Comparison of ENCODE assay signal across 24 mouse cellular contexts in the genomic region with DNA sequence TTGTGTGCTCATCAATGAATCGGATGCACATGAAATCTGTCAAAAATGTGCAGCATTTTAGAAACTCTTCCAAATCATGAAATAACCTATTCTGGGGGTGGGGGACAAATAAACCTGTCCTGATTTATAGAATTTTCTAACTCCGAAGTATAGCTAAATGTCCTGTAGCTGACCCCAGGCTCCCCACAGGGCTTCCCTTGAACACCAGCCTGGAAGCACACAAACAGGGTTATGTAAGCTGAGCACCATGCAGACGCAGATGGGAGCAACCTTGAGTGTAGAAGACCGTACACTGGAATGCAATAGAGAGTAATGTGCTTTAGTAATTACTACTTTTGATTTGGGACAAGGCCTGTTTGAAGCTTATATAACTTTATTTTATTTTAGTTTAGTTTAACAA.
DNase-seq lines count a peak whose midpoint lies in the region; ATAC-seq and TF ChIP-seq lines count a peak whose summit lies in the region.
"Had no signal": no experiment of that assay in that cellular context is flagged by ENCODE, and none has a peak within 500 bp of the region (broad histone marks: within the 10 kb centered on the region; RNA-seq: fewer than 3 reads in every experiment).

No protein-coding gene starts in this region.

- no peak for ATAC-seq in midbrain, embryonic 16.5 days
- ATAC-seq in monocyte, adult 5-6 weeks (replicated peaks; ENCODE audit: insufficient number of reproducible peaks, low FRiP score, low TSS enrichment, poor library complexity, severe bottlenecking): no peak

- H3K9me3 ChIP-seq in midbrain, embryonic 10.5 days (replicated peaks): no peaks in the 10 kb centered on the region; the same call in 1 of the 2 replicates
- no peaks in the 10 kb centered on the region for H3K9me3 ChIP-seq in midbrain, embryonic 16.5 days (replicated peaks; ENCODE audit: control insufficient read depth, low read length, poor library complexity, severe bottlenecking)
- H3K9me3 ChIP-seq: embryonic facial prominence, embryonic 12.5 days; G1E; heart, embryonic 15.5 days; hindbrain, embryonic 13.5 days had no signal

- no peak for TF ChIP-seq CTCF in layer of hippocampus, adult 2 months (conservative IDR thresholded peaks at IDR 0.05)

- peak overlapping the region; percentile 83 for H3K27ac ChIP-seq in layer of hippocampus, adult 2 months
- H3K27ac ChIP-seq in midbrain, embryonic 10.5 days (replicated peaks): 0 out of 2 replicates have a peak overlapping the region, but pooled peaks have one; percentile 28
- H3K27ac ChIP-seq in midbrain, embryonic 16.5 days (ENCODE audit: low read length): no peak overlapping the region
- H3K27ac ChIP-seq: heart, embryonic 15.5 days; liver, embryonic 14.5 days had no signal

- no peak overlapping the region for H3K4me3 ChIP-seq in layer of hippocampus, adult 2 months
- no peak overlapping the region for H3K4me3 ChIP-seq in midbrain, embryonic 10.5 days
- no peak overlapping the region for H3K4me3 ChIP-seq in midbrain, embryonic 16.5 days (ENCODE audit: low read depth, low read length)
- H3K4me3 ChIP-seq: embryonic facial prominence, embryonic 12.5 days; heart, embryonic 15.5 days; hindbrain, embryonic 13.5 days had no signal

- no peak overlapping the region for H3K9ac ChIP-seq in midbrain, embryonic 16.5 days (ENCODE audit: low read depth, low read length)
- H3K9ac ChIP-seq: embryonic facial prominence, embryonic 12.5 days; forebrain, postnatal 0 days; heart, embryonic 15.5 days; hindbrain, embryonic 13.5 days; liver, embryonic 14.5 days had no signal

- no peaks in the 10 kb centered on the region for H3K36me3 ChIP-seq in midbrain, embryonic 10.5 days
- H3K36me3 ChIP-seq in midbrain, embryonic 16.5 days (ENCODE audit: control insufficient read depth, insufficient read depth, low read length): no peaks in the 10 kb centered on the region
- H3K36me3 ChIP-seq: embryonic facial prominence, embryonic 12.5 days; G1E; heart, embryonic 15.5 days; hindbrain, embryonic 13.5 days had no signal

- WGBS in midbrain, embryonic 10.5 days: 61% methylated on average over 4 of the region's 4 CpGs
- WGBS in midbrain, embryonic 16.5 days: 51% methylated on average over 4 of the region's 4 CpGs

- peaks cover 26% of the 10 kb centered on the region for H3K4me1 ChIP-seq in midbrain, embryonic 10.5 days
- H3K4me1 ChIP-seq in midbrain, embryonic 16.5 days (ENCODE audit: control insufficient read depth, insufficient read depth, low read length): peaks cover 20% of the 10 kb centered on the region
- H3K4me1 ChIP-seq: heart, embryonic 15.5 days had no signal

- no peaks in the 10 kb centered on the region for H3K27me3 ChIP-seq in midbrain, embryonic 10.5 days (ENCODE audit: low read depth, poor library complexity, severe bottlenecking)
- no peaks in the 10 kb centered on the region for H3K27me3 ChIP-seq in midbrain, embryonic 16.5 days (ENCODE audit: control insufficient read depth, insufficient read depth, low read depth, low read length)
- H3K27me3 ChIP-seq: embryonic facial prominence, embryonic 12.5 days; heart, embryonic 15.5 days; hindbrain, embryonic 13.5 days had no signal

- H3K4me2 ChIP-seq in midbrain, embryonic 16.5 days (ENCODE audit: low read length): no peak overlapping the region
- H3K4me2 ChIP-seq: embryonic facial prominence, embryonic 12.5 days; heart, embryonic 15.5 days had no signal

- no peak for DNase-seq in layer of hippocampus, adult 2 months (ENCODE audit: low spot score in 2 of 2)
- no peak for DNase-seq in layer of hippocampus, adult 9-11 months
- no peak for DNase-seq in midbrain, embryonic 10.5 days (ENCODE audit: low spot score)
- peak; percentile 48 for DNase-seq in brain, adult 2 months (ENCODE audit: low read depth, low spot score)
- peak; percentile 19 for DNase-seq in mesoderm, embryonic 11.5 days (ENCODE audit: low read depth, low spot score)
- DNase-seq: adrenal gland, adult 2 months; B cell, adult 2 months; cerebellum, adult 2 months; cerebellum, postnatal 36 days; forebrain, postnatal 0 days; gastrocnemius, postnatal 36 days; heart, postnatal 36 days; kidney, adult 11 months; lung, postnatal 10 days; retina, postnatal 1 day; right cerebral cortex, postnatal 25 days; spleen, adult 18-20 months had no signal

Comparison
In these comparisons a context has a peak if more than half of its experiments do, and no peak if none do; other contexts are left out.
1. DNase-seq: peak in brain, adult 2 months (single experiment) and mesoderm, embryonic 11.5 days (single experiment); none in layer of hippocampus, adult 2 months (0 of 2), layer of hippocampus, adult 9-11 months (single experiment) and midbrain, embryonic 10.5 days (single experiment).